Mouse (Mus musculus) G1E (cell line): ENCODE results near the gene Lrrc25. TPM values are rescaled to one million over a fixed set of nuclear protein-coding genes. Genes with fewer than 3 reads are reported as not detected.

Experiments
- ATAC-seq: 2 replicates; pipeline ENCODE4 v1.8.0; 2016; ENCODE audit warnings: mild to moderate bottlenecking; ENCODE audit not compliant: insufficient number of reproducible peaks, poor library complexity, low FRiP score, severe bottlenecking; ENCODE audit errors: extremely low read depth
- DNase-seq: peaks from one replicate; pipeline ENCODE4 v3.0.0; 2012; ENCODE audit warnings: low spot score
- H3K27me3 ChIP-seq: 2 replicates; pipeline ENCODE4 v1.6.1; 2012; ENCODE audit warnings: mild to moderate bottlenecking, low read length, inconsistent platforms; ENCODE audit not compliant: insufficient read depth
- H3K36me3 ChIP-seq: replicated peaks from 2 replicates; pipeline ENCODE3; 2012; ENCODE audit warnings: mild to moderate bottlenecking, inconsistent platforms
- H3K4me1 ChIP-seq: 2 replicates; pipeline ENCODE4 v1.6.1; 2012; ENCODE audit warnings: low read depth, low read length, inconsistent platforms, mixed read lengths; ENCODE audit not compliant: insufficient read depth
- H3K4me3 ChIP-seq: 2 replicates; pipeline ENCODE4 v1.5.1; 2012; ENCODE audit warnings: low read depth, mild to moderate bottlenecking, inconsistent platforms, low read length, moderate library complexity, mixed read lengths
- H3K9me3 ChIP-seq: replicated peaks from 2 replicates; pipeline ENCODE4 v1.6.1; 2012; ENCODE audit warnings: inconsistent platforms
- CTCF ChIP-seq: IDR thresholded peaks from 2 replicates; pipeline ENCODE4 v1.5.1; 2012; ENCODE audit warnings: low read depth, low read length, inconsistent platforms, mixed read lengths
- GATA1 ChIP-seq: IDR thresholded peaks from 2 replicates; pipeline ENCODE4 v1.6.1; 2012; ENCODE audit warnings: borderline replicate concordance, low read length, inconsistent platforms, mixed read lengths
- GATA2 ChIP-seq: IDR thresholded peaks from 2 replicates; pipeline ENCODE4 v1.6.1; 2012; ENCODE audit warnings: low read depth, low read length, inconsistent platforms, borderline replicate concordance
- POLR2AphosphoS5 ChIP-seq: IDR thresholded peaks from 2 replicates; pipeline ENCODE4 v1.6.1; 2012; ENCODE audit warnings: low read depth, low read length, inconsistent platforms; ENCODE audit not compliant: insufficient replicate concordance
- TAL1 ChIP-seq: conservative IDR thresholded peaks from 2 replicates; pipeline ENCODE4 v1.6.1; 2012; ENCODE audit warnings: low read depth, low read length, inconsistent platforms, mixed read lengths
- polyA plus RNA-seq: library from polyadenylated mRNA; stranded (reverse); fragments of >175 nt; gene quantifications from 2 replicates; pipeline ENCODE4 v1.2.3, GENCODE M21; 2012
- total RNA-seq, 2 experiments: library from RNA; stranded (forward) in 1 of 2; stranded (reverse) in 1 of 2; fragments of 200-1000 nt in 1 of 2; fragments of >200 nt in 1 of 2; fragmentation: Nextera tagmentation in 1 of 2; gene quantifications; 2 replicates each; pipeline ENCODE4 v1.2.3; 2014 to 2017

The Lrrc25 gene
- total and polyA plus RNA-seq, 3 experiments = 1.6 to 2.6 (median 1.6) TPM

- Histone ChIP-seq H3K4me1 (peaks cover 30% of the 10 kb centered on the region), H3K4me3 (peak within 1 kb of the TSS; percentile 81), H3K27me3 (no peaks in the 10 kb centered on the region), H3K36me3 (peaks cover 84% of the 10 kb centered on the region), H3K9me3 (peaks cover 25% of the 10 kb centered on the region)
- DNase-seq (peak; percentile 96), ATAC-seq (peak; percentile 90)
- TF ChIP-seq TAL1 = no peak
- no peak for TF ChIP-seq POLR2AphosphoS5
- no peak for TF ChIP-seq GATA1
- no peak for TF ChIP-seq CTCF
- TF ChIP-seq GATA2 = no peak
Observed at GRCm38 (mm10) chr8:70593961-70594609, 21.9 kb upstream of the Lrrc25 start, which contains the start of gene Isyna1. Gene Isyna1 (plus strand): TSS chr8:70594373.

- Histone ChIP-seq H3K36me3 (peaks cover 85% of the 10 kb centered on the region), H3K4me3 (peak overlapping the region; percentile 81), H3K4me1 (peaks cover 30% of the 10 kb centered on the region), H3K9me3 (peaks cover 25% of the 10 kb centered on the region), H3K27me3 (no peaks in the 10 kb centered on the region)
- no peak for ATAC-seq
- no peak for TF ChIP-seq GATA1
- no peak for TF ChIP-seq POLR2AphosphoS5
- no peak for TF ChIP-seq GATA2
- TF ChIP-seq TAL1 = no peak
- no peak for TF ChIP-seq CTCF
- DNase-seq = peak; percentile 59
Observed at GRCm38 (mm10) chr8:70594621-70595564, 21.1 kb upstream of the Lrrc25 start.

GRCm38 (mm10) chr8:70595811-70596210, 20.1 kb upstream of the Lrrc25 start:
- no peak for TF ChIP-seq POLR2AphosphoS5
- no peak for TF ChIP-seq TAL1
- TF ChIP-seq GATA2 = no peak
- no peak for TF ChIP-seq GATA1
- H3K4me1 ChIP-seq = peaks cover 36% of the 10 kb centered on the region
- H3K27me3 ChIP-seq = no peaks in the 10 kb centered on the region; the same call in 1 of the 2 replicates
- peaks cover 25% of the 10 kb centered on the region for H3K9me3 ChIP-seq
- no peak for ATAC-seq
- no peak overlapping the region; the same call in 1 of the 2 replicates for H3K4me3 ChIP-seq
- H3K36me3 ChIP-seq = peaks cover 85% of the 10 kb centered on the region
- no peak for DNase-seq

- peaks cover 86% of the 10 kb centered on the region for H3K36me3 ChIP-seq
- H3K4me1 ChIP-seq = peaks cover 40% of the 10 kb centered on the region
Observed at GRCm38 (mm10) chr8:70596216-70596615, 19.7 kb upstream of the Lrrc25 start.

GRCm38 (mm10) chr8:70596775-70597416, 19.1 kb upstream of the Lrrc25 start:
- Histone ChIP-seq H3K4me3 (no peak overlapping the region), H3K27me3 (no peaks in the 10 kb centered on the region; the same call in 1 of the 2 replicates), H3K9me3 (peaks cover 25% of the 10 kb centered on the region), H3K36me3 (peaks cover 85% of the 10 kb centered on the region), H3K4me1 (peaks cover 43% of the 10 kb centered on the region)
- TF ChIP-seq POLR2AphosphoS5 (no peak), TAL1 (no peak), CTCF (no peak), GATA1 (no peak), GATA2 (no peak)
- ATAC-seq = no peak
- DNase-seq = no peak

More at GRCm38 (mm10) chr8:70596216-70596615, 19.7 kb upstream of the Lrrc25 start:
- Histone ChIP-seq H3K27me3 (no peaks in the 10 kb centered on the region; the same call in 1 of the 2 replicates), H3K4me3 (no peak overlapping the region), H3K9me3 (peaks cover 25% of the 10 kb centered on the region)
- DNase-seq (no peak), ATAC-seq (no peak)
- TF ChIP-seq GATA1 = no peak
- no peak for TF ChIP-seq CTCF
- TF ChIP-seq TAL1 = no peak
- TF ChIP-seq POLR2AphosphoS5 = no peak
- TF ChIP-seq GATA2 = no peak
